12 mouse cellular contexts compared by ENCODE assay signal in the genomic region with DNA sequence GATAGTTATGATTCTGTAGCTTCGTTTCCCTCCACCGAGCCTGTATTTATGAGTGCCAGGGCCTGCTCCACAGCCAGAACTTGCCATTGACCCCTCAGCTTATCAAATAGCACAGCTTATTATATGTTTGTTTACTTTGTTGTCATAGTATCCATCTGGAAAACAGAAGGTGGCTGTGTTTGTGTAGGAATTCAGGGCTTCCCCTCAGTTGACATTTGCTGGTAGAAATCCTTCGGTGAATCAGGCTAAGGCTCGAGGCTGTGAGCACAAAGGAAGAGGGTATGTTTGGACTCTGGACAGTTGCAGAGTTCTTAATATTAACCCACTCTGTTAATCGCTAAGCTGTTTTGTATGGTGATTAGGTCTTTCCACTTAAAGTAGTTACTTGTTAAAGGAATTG. TPM values are rescaled to one million over a fixed set of nuclear protein-coding genes. Genes with fewer than 3 reads are reported as not detected.
DNase-seq lines count a peak whose midpoint lies in the region; ATAC-seq lines count a peak whose summit lies in the region.
"Had no signal": no experiment of that assay in that cellular context is flagged by ENCODE, and none has a peak within 500 bp of the region (broad histone marks: within the 10 kb centered on the region; RNA-seq: fewer than 3 reads in every experiment).

No protein-coding gene starts in this region.

- WGBS in embryonic facial prominence, embryonic 11.5 days = 43% methylated on average over 5 of the region's 5 CpGs
- 57% methylated on average over 5 of the region's 5 CpGs for WGBS in embryonic facial prominence, embryonic 10.5 days
- WGBS in heart, embryonic 11.5 days (ENCODE audit: insufficient replicate concordance) = 36% methylated on average over 5 of the region's 5 CpGs
- 73% methylated on average over 5 of the region's 5 CpGs for WGBS in forebrain, embryonic 11.5 days

- no peak overlapping the region for H3K27ac ChIP-seq in embryonic facial prominence, embryonic 11.5 days (replicated peaks; ENCODE audit: low read depth, low read length)
- no peak overlapping the region for H3K27ac ChIP-seq in embryonic facial prominence, embryonic 10.5 days (replicated peaks)
- H3K27ac ChIP-seq in heart, embryonic 11.5 days (ENCODE audit: low read depth, low read length) = no peak overlapping the region
- H3K27ac ChIP-seq in forebrain, embryonic 11.5 days (ENCODE audit: low read depth, low read length) = no peak overlapping the region
- H3K27ac ChIP-seq: hindbrain, embryonic 12.5 days; midbrain, embryonic 12.5 days had no signal

- peak; percentile 13 for DNase-seq in embryonic facial prominence, embryonic 11.5 days (ENCODE audit: low spot score)
- DNase-seq in embryonic facial prominence, embryonic 10.5 days (ENCODE audit: low spot score) = no peak
- DNase-seq in kidney, adult 11 months = peak; percentile 61
- peak; percentile 16 to 38 for DNase-seq in kidney, postnatal 4 days
- DNase-seq in thymus, postnatal 25 days = no peak
- no peak for DNase-seq in adrenal gland, adult 18-20 months (ENCODE audit: low spot score in 2 of 2)
- DNase-seq in forebrain, embryonic 11.5 days (ENCODE audit: low spot score) = no peak
- DNase-seq: cerebellum, postnatal 25 days; layer of hippocampus, adult 9-11 months had no signal

- no peak overlapping the region for H3K4me3 ChIP-seq in embryonic facial prominence, embryonic 11.5 days (ENCODE audit: low read depth, low read length)
- no peak overlapping the region for H3K4me3 ChIP-seq in embryonic facial prominence, embryonic 10.5 days
- no peak overlapping the region for H3K4me3 ChIP-seq in heart, embryonic 11.5 days (ENCODE audit: low read depth, low read length)
- no peak overlapping the region for H3K4me3 ChIP-seq in forebrain, embryonic 11.5 days (ENCODE audit: low read depth, low read length)
- H3K4me3 ChIP-seq: hindbrain, embryonic 12.5 days; midbrain, embryonic 12.5 days had no signal

- H3K4me1 ChIP-seq in embryonic facial prominence, embryonic 11.5 days (ENCODE audit: control insufficient read depth, insufficient read depth, low read length) = no peaks in the 10 kb centered on the region
- peaks cover 9% of the 10 kb centered on the region for H3K4me1 ChIP-seq in embryonic facial prominence, embryonic 10.5 days
- peaks cover 36% of the 10 kb centered on the region for H3K4me1 ChIP-seq in heart, embryonic 11.5 days (ENCODE audit: control insufficient read depth, insufficient read depth, low read length)
- H3K4me1 ChIP-seq in forebrain, embryonic 11.5 days (replicated peaks; ENCODE audit: control insufficient read depth, insufficient read depth, low read length) = peaks cover 2% of the 10 kb centered on the region; the same call in 1 of the 2 replicates
- H3K4me1 ChIP-seq: hindbrain, embryonic 12.5 days had no signal

- ATAC-seq in embryonic facial prominence, embryonic 11.5 days (replicated peaks; ENCODE audit: insufficient number of reproducible peaks, low FRiP score, low TSS enrichment, low read depth) = no peak
- ATAC-seq in heart, embryonic 11.5 days (replicated peaks; ENCODE audit: insufficient number of reproducible peaks, low FRiP score, low TSS enrichment) = no peak
- ATAC-seq in forebrain, embryonic 11.5 days (replicated peaks; ENCODE audit: low FRiP score) = no peak

- H3K9ac ChIP-seq in embryonic facial prominence, embryonic 11.5 days (replicated peaks; ENCODE audit: low read length) = no peak overlapping the region
- H3K9ac ChIP-seq in heart, embryonic 11.5 days (ENCODE audit: low read depth, low read length) = no peak overlapping the region
- H3K9ac ChIP-seq in forebrain, embryonic 11.5 days (ENCODE audit: low read length) = no peak overlapping the region
- H3K9ac ChIP-seq: hindbrain, embryonic 12.5 days; midbrain, embryonic 12.5 days had no signal

- H3K27me3 ChIP-seq in embryonic facial prominence, embryonic 11.5 days (ENCODE audit: control insufficient read depth, insufficient read depth, low read length) = no peaks in the 10 kb centered on the region
- H3K27me3 ChIP-seq in embryonic facial prominence, embryonic 10.5 days (replicated peaks; ENCODE audit: low read depth, poor library complexity, severe bottlenecking) = no peaks in the 10 kb centered on the region
- no peaks in the 10 kb centered on the region for H3K27me3 ChIP-seq in heart, embryonic 11.5 days (ENCODE audit: control insufficient read depth, insufficient read depth, low read length)
- no peaks in the 10 kb centered on the region for H3K27me3 ChIP-seq in forebrain, embryonic 11.5 days (ENCODE audit: control insufficient read depth, insufficient read depth, low read length)
- H3K27me3 ChIP-seq: hindbrain, embryonic 12.5 days; midbrain, embryonic 12.5 days had no signal

- no peaks in the 10 kb centered on the region for H3K9me3 ChIP-seq in embryonic facial prominence, embryonic 11.5 days (replicated peaks; ENCODE audit: control insufficient read depth, low read length)
- no peaks in the 10 kb centered on the region for H3K9me3 ChIP-seq in embryonic facial prominence, embryonic 10.5 days
- no peaks in the 10 kb centered on the region for H3K9me3 ChIP-seq in heart, embryonic 11.5 days (replicated peaks; ENCODE audit: control insufficient read depth, low read length)
- H3K9me3 ChIP-seq in forebrain, embryonic 11.5 days (ENCODE audit: control insufficient read depth, low read length) = no peaks in the 10 kb centered on the region
- H3K9me3 ChIP-seq: hindbrain, embryonic 12.5 days; midbrain, embryonic 12.5 days had no signal

- H3K4me2 ChIP-seq in embryonic facial prominence, embryonic 11.5 days (ENCODE audit: low read depth, low read length) = no peak overlapping the region
- 0 out of 2 replicates have a peak overlapping the region, but pooled peaks have one; percentile 7 for H3K4me2 ChIP-seq in heart, embryonic 11.5 days
- no peak overlapping the region for H3K4me2 ChIP-seq in forebrain, embryonic 11.5 days (ENCODE audit: low read depth, low read length, severe bottlenecking)
- H3K4me2 ChIP-seq: hindbrain, embryonic 12.5 days; midbrain, embryonic 12.5 days had no signal

- no peaks in the 10 kb centered on the region for H3K36me3 ChIP-seq in embryonic facial prominence, embryonic 11.5 days (replicated peaks; ENCODE audit: control insufficient read depth, insufficient read depth, low read depth, low read length)
- no peaks in the 10 kb centered on the region; the same call in 1 of the 2 replicates for H3K36me3 ChIP-seq in embryonic facial prominence, embryonic 10.5 days (replicated peaks)
- H3K36me3 ChIP-seq in heart, embryonic 11.5 days (ENCODE audit: control insufficient read depth, insufficient read depth, low read length) = no peaks in the 10 kb centered on the region
- no peaks in the 10 kb centered on the region for H3K36me3 ChIP-seq in forebrain, embryonic 11.5 days (ENCODE audit: control insufficient read depth, insufficient read depth, low read length)
- H3K36me3 ChIP-seq: hindbrain, embryonic 12.5 days; midbrain, embryonic 12.5 days had no signal

RNA-seq across cellular contexts. Expression of a gene that starts 43.3 kb away (rescaled TPM):
- polyA plus RNA-seq in embryonic facial prominence, embryonic 11.5 days (2014; fragmentation: Nextera tagmentation; extraction: Ambion mirVana) = 34.7 and 37.9 TPM in 2 replicates
- 34.5 and 37.6 TPM in 2 replicates for polyA plus RNA-seq in embryonic facial prominence, embryonic 10.5 days (2016; fragmentation: Nextera tagmentation; extraction: Ambion mirVana)
- polyA plus RNA-seq in heart, embryonic 11.5 days (2014; fragmentation: Nextera tagmentation; extraction: Ambion mirVana) = 49.0 and 68.1 TPM in 2 replicates
- total RNA-seq in adrenal gland, adult 18-20 months (2021) = 10 to 100 TPM; 72.4 to 79.4 TPM
- 27.7 and 31.0 TPM in 2 replicates for polyA plus RNA-seq in forebrain, embryonic 11.5 days (2014; fragmentation: Nextera tagmentation; extraction: Ambion mirVana)

Comparison
In these comparisons a context has a peak if more than half of its experiments do, and no peak if none do; other contexts are left out.
1. DNase-seq: peak in embryonic facial prominence, embryonic 11.5 days (single experiment), kidney, adult 11 months (single experiment) and kidney, postnatal 4 days (2 of 2); none in embryonic facial prominence, embryonic 10.5 days (single experiment), thymus, postnatal 25 days (single experiment), adrenal gland, adult 18-20 months (0 of 2) and forebrain, embryonic 11.5 days (single experiment).